Mouse (Mus musculus) heart, embryonic 13.5 days (tissue): ENCODE results near the gene Asb17. TPM values are rescaled to one million over a fixed set of nuclear protein-coding genes. Genes with fewer than 3 reads are reported as not detected.

Experiments used
- ATAC-seq: fragments of 200-750 bp; cut with Nextera tagmentation; 2 replicates; pipeline ENCODE4 v1.8.0; 2017; ENCODE audit warnings: moderate TSS enrichment; ENCODE audit not compliant: insufficient number of reproducible peaks, low FRiP score, low TSS enrichment; ENCODE audit errors: extremely low read depth
- H3K27ac ChIP-seq: fragments of 300-500 bp; sonication (generic); replicated peaks from 2 replicates; pipeline ENCODE4 v1.5.1; 2015; ENCODE audit warnings: moderate library complexity, mild to moderate bottlenecking, inconsistent platforms
- H3K27me3 ChIP-seq: fragments of 300-500 bp; sonication (generic); replicated peaks from 2 replicates; pipeline ENCODE4 v1.6.1; 2015; ENCODE audit warnings: mild to moderate bottlenecking, inconsistent platforms
- H3K36me3 ChIP-seq: fragments of 300-500 bp; sonication (generic); 2 replicates; pipeline ENCODE4 v1.6.1; 2015; ENCODE audit warnings: mild to moderate bottlenecking, inconsistent platforms
- H3K4me1 ChIP-seq: fragments of 300-500 bp; sonication (generic); 2 replicates; pipeline ENCODE4 v1.6.1; 2015; ENCODE audit warnings: inconsistent platforms
- H3K4me2 ChIP-seq: fragments of 300-500 bp; sonication (generic); 2 replicates; pipeline ENCODE4 v1.6.1; 2015; ENCODE audit warnings: inconsistent platforms, mild to moderate bottlenecking, moderate library complexity
- H3K4me3 ChIP-seq: fragments of 300-500 bp; sonication (generic); 2 replicates; pipeline ENCODE4 v1.5.1; 2015; ENCODE audit warnings: moderate library complexity, mild to moderate bottlenecking, inconsistent platforms
- H3K9ac ChIP-seq: fragments of 300-500 bp; sonication (generic); 2 replicates; pipeline ENCODE4 v1.6.1; 2015; ENCODE audit warnings: inconsistent platforms, mild to moderate bottlenecking, moderate library complexity
- H3K9me3 ChIP-seq: fragments of 300-500 bp; sonication (generic); 2 replicates; pipeline ENCODE4 v1.6.1; 2016; ENCODE audit warnings: inconsistent platforms
- WGBS: fragments of 180-500 bp; shearing (Covaris S2); methylation state at CpG from one replicate; pipeline ENCODE4 v1.1.7; 2015; ENCODE audit warnings: mixed read lengths; 5-methylcytosine and 5-hydroxymethylcytosine counted together
- polyA plus RNA-seq: library from polyadenylated mRNA; unstranded; fragments of >200 nt; fragmentation: Nextera tagmentation; extraction: Ambion mirVana; gene quantifications from 2 replicates; pipeline ENCODE4 v1.2.1, GENCODE M21; 2015

Gene Asb17
- 0.23 and 0.37 TPM in 2 replicates for polyA plus RNA-seq

DNA sequence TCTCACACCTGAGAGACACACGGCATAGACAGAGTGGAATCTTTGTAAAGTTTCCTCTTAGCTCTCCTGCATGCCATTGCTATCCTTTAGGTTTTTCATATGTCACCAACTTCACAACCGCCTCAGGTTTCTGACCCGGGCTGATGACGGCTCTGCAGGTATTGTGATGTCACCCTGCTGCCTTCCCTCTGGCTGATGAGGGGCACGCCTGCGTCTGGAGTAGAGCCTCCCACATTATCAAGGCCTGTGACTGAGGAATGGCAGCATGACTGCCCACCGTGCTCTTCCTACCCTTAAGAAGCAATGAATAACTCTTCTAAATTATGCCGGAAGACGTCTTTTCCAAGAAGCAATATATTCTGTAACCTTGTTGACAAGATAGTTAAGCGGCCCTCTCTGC is at the start of gene Asb17:
Gene Asb17 (plus strand): TSS at position 180 of the 400 bp plus-strand sequence.
- H3K4me2 ChIP-seq: no peak within 1 kb of the TSS
- peaks cover 21% of the 10 kb centered on the region for H3K4me1 ChIP-seq
- no peak for ATAC-seq
- H3K27ac ChIP-seq: no peak within 1 kb of the TSS
- H3K27me3 ChIP-seq: peaks cover 42% of the 10 kb centered on the region
- no peaks in the 10 kb centered on the region for H3K36me3 ChIP-seq
- 77% methylated on average over 10 of the region's 10 CpGs for WGBS
- no peak within 1 kb of the TSS for H3K4me3 ChIP-seq
- H3K9ac ChIP-seq: no peak within 1 kb of the TSS
- H3K9me3 ChIP-seq: no peaks in the 10 kb centered on the region

DNA sequence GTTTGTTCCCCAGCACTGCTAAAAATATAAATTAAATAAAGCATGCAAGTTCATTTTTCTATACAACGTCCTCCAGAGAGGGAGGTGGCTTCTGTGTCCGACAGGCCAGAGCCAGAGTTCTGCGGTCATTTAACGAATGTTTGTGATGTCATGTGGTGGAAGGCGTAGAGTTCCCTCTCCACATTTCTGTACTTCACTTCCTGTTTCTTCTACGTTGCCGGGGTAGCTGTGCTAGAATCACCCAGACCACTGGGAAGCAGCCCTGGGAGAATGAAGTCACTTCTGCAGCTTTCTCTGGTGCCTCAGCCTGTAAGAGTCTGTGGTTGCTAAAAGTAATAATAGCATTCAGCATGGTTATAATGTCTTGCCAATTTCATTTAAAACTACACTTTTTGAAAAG is 46.4 kb upstream of the Asb17 start:
- Histone ChIP-seq H3K4me3 (no peak overlapping the region), H3K36me3 (no peaks in the 10 kb centered on the region), H3K9ac (no peak overlapping the region), H3K27me3 (no peaks in the 10 kb centered on the region), H3K27ac (no peak overlapping the region), H3K9me3 (no peaks in the 10 kb centered on the region), H3K4me1 (peaks cover 8% of the 10 kb centered on the region), H3K4me2 (no peak overlapping the region)
- no peak for ATAC-seq
- WGBS: 49% methylated on average over 7 of the region's 7 CpGs

DNA sequence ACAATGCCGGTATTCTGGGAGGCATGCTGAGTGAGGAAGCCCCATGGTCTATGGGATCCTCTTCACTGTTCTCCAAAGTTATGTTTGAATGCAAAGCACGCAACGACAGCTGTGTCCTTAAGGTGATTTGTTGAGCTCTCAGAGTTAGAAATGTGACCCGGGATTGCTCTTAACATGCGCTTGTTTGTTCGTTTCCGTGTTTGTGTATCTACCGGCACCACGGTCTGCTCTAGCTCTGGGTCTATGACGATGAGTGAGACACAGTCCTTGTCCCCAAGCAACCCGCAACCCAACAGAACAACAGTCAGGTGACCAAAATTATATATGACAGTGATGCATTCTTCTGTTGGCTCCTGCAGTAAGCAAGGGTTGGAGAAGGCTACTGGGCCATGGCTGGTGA is 44.4 kb upstream of the Asb17 start:
- H3K9ac ChIP-seq: no peak overlapping the region
- no peak for ATAC-seq
- H3K4me3 ChIP-seq: no peak overlapping the region
- WGBS: 94% methylated on average over 11 of the region's 11 CpGs
- H3K27ac ChIP-seq: no peak overlapping the region
- H3K4me1 ChIP-seq: peaks cover 8% of the 10 kb centered on the region
- no peaks in the 10 kb centered on the region for H3K9me3 ChIP-seq
- H3K4me2 ChIP-seq: no peak overlapping the region
- H3K36me3 ChIP-seq: no peaks in the 10 kb centered on the region
- no peaks in the 10 kb centered on the region for H3K27me3 ChIP-seq

DNA sequence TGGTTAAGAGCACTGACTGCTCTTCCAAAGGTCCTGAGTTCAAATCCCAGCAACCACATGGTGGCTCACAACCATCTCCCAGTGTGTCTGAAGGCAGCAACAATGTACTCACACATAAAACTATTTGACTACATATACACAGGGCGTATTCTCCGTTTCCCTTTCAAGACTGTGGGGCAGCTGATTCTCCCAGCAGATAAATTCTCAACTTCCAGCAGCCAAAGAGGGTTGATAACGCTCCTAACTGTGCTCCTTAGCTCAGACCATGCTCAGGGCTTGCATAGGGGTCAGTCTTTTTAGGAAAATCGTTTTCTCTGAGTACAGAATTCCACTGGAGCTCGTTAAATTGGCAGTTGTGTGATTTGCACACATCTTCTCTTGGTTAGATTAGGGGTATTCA is 43.3 kb upstream of the Asb17 start:
- WGBS: 66% methylated on average over 5 of the region's 5 CpGs
- no peaks in the 10 kb centered on the region for H3K36me3 ChIP-seq
- H3K4me2 ChIP-seq: no peak overlapping the region
- no peak overlapping the region for H3K4me3 ChIP-seq
- no peak overlapping the region for H3K27ac ChIP-seq
- H3K27me3 ChIP-seq: no peaks in the 10 kb centered on the region
- ATAC-seq: no peak
- H3K9me3 ChIP-seq: no peaks in the 10 kb centered on the region
- no peak overlapping the region for H3K9ac ChIP-seq
- H3K4me1 ChIP-seq: peaks cover 10% of the 10 kb centered on the region

DNA sequence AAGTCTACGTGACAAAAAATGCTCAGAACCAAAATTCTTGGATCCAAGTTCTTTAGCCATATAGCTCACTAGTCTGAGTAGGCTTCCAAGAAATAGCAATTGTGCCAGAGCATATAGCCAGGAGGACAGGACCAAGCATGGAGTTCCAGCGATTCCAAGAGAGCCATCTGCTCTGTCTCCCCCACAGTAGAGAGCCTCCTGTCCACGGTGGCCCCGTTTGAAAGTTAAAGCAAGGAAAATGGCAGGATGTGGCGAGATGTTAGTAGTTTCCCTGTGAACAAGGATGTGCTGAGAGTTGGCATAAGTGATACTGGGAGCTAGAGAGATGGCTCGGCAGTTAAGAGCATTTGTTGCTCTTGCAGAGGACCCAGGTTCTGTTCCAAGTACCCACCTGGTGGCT is 42.5 kb upstream of the Asb17 start:
- H3K9me3 ChIP-seq: no peaks in the 10 kb centered on the region
- H3K4me2 ChIP-seq: no peak overlapping the region
- H3K4me3 ChIP-seq: no peak overlapping the region
- H3K9ac ChIP-seq: no peak overlapping the region
- no peak overlapping the region for H3K27ac ChIP-seq
- ATAC-seq: no peak
- no peaks in the 10 kb centered on the region for H3K27me3 ChIP-seq
- H3K4me1 ChIP-seq: peaks cover 18% of the 10 kb centered on the region
- 70% methylated on average over 6 of the region's 6 CpGs for WGBS
- H3K36me3 ChIP-seq: no peaks in the 10 kb centered on the region

DNA sequence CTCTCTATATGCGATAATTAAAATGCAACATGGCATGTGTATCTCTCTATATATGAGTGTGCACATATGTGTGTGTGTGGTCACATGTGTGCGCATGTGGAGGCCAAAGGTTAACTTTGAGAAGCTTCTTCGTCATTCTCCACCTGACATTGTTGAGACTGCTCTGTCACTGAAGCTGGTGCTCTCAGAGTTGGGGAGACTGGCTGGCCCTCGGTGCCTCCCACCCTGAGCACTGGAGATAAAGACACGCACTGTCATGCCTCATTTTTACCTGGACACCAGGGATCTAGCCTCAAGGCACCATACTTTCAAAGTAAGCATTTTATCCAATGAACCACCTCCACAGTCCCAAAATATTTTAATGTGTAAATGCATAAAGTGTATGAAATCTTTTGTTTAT is 41.4 kb upstream of the Asb17 start:
- Histone ChIP-seq H3K4me2 (no peak overlapping the region), H3K9ac (no peak overlapping the region), H3K9me3 (no peaks in the 10 kb centered on the region), H3K4me1 (peaks cover 17% of the 10 kb centered on the region), H3K36me3 (no peaks in the 10 kb centered on the region), H3K4me3 (no peak overlapping the region), H3K27ac (no peak overlapping the region), H3K27me3 (peaks cover 4% of the 10 kb centered on the region; the same call in 1 of the 2 replicates)
- peak; percentile 66; the same call in 1 of the 2 replicates for ATAC-seq
- 75% methylated on average over 5 of the region's 5 CpGs for WGBS

DNA sequence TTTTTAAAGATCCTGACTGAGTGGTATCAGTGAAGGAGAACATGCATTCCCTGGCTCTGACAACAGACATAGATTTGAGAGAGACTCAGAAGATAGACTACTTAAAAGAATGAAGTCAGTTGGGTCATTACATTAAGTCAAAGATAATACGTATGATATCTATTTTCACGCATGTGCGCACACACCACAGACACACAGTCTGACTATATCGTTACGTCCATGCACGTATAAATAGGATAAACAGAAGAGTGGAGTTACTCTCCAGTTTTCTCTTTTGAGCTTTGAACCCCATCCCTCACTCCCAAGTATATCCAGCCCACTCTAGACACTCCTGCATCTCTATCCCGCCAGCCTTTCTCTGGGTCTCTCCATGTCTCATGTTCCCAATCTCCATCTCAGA is 40.0 kb upstream of the Asb17 start:
- no peak overlapping the region for H3K9ac ChIP-seq
- ATAC-seq: no peak
- H3K27ac ChIP-seq: no peak overlapping the region
- peaks cover 21% of the 10 kb centered on the region for H3K4me1 ChIP-seq
- peaks cover 4% of the 10 kb centered on the region; the same call in 1 of the 2 replicates for H3K27me3 ChIP-seq
- no peak overlapping the region for H3K4me2 ChIP-seq
- H3K4me3 ChIP-seq: no peak overlapping the region
- no peaks in the 10 kb centered on the region for H3K9me3 ChIP-seq
- no peaks in the 10 kb centered on the region for H3K36me3 ChIP-seq
- WGBS: 89% methylated on average over 7 of the region's 7 CpGs

DNA sequence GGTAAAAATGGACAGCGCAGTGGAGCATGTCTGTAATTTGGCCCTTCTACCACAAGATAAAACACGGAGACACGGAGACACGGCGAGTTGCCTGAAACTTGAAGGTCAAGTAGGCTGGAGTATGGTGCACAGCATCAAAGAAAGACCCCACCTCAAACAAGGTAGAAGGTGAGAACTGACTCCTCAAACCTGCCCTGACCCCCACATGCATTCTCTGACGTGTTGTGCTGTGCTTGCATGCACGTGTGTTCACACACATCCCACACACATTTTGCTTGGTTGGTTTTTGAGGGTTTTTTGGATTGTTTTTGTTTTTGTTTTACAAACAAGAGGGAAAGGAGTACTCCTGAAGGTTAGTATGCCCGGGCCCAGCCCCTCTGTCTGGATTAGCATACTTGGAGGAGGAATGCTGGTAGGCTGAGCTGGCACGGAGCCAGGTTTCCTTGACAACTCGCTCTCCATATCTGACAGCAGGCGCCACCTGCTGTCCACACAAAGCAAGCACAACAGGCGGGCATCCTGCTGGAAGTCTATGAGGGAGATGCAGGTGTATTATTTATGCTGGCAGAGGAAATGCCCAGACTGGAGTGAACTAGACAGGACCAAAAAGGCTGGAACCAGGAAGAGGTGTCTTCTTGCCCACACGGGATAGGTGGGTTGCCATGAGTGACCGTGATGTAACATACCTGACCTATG is 37.8 kb upstream of the Asb17 start:
- Histone ChIP-seq H3K27me3 (peaks cover 4% of the 10 kb centered on the region; the same call in 1 of the 2 replicates), H3K4me3 (no peak overlapping the region), H3K27ac (no peak overlapping the region), H3K9ac (peak overlapping the region; percentile 50; the same call in 1 of the 2 replicates), H3K9me3 (no peaks in the 10 kb centered on the region), H3K4me1 (peaks cover 17% of the 10 kb centered on the region), H3K36me3 (no peaks in the 10 kb centered on the region), H3K4me2 (peak overlapping the region; percentile 49)
- ATAC-seq: peak; percentile 21; the same call in 1 of the 2 replicates
- WGBS: 30% methylated on average over 14 of the region's 14 CpGs

DNA sequence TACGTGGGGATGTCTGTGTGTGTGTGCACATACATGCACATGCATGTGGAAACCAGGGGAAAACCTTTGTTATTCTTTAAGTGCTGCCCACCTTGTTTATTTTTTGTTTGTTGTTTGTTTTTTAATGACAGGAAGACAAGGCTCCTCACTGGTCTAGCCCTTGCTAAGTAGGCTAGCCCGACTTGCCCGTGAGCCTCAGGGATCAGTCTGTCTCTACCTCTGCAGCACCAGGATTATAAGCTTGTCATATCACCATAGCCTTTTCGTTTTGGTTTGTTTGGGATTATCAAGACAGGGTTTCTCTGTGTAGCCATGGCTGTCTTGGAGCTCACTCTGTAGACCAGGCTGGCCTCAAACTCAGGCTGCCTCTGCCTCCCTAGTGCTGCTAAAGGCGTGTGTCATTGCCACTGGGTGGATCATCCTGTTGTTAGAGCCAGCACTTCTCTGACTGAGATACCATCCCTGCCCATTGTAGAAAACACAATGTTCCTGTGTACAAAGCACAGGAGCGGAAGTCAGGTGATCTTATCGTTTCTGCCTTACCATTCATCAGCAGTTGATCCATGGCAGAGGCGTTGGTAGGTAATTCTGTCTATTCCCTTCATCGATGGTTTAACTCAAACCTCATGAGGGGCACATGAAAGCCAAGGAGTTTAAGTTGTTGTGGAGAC is 37.1 kb upstream of the Asb17 start:
- 80% methylated on average over 9 of the region's 9 CpGs for WGBS
- Histone ChIP-seq H3K36me3 (no peaks in the 10 kb centered on the region), H3K4me2 (0 out of 2 replicates have a peak overlapping the region, but pooled peaks have one; percentile 49), H3K4me3 (no peak overlapping the region), H3K4me1 (peaks cover 17% of the 10 kb centered on the region), H3K9me3 (no peaks in the 10 kb centered on the region), H3K27ac (no peak overlapping the region), H3K27me3 (peaks cover 4% of the 10 kb centered on the region; the same call in 1 of the 2 replicates), H3K9ac (no peak overlapping the region)
- ATAC-seq: no peak

DNA sequence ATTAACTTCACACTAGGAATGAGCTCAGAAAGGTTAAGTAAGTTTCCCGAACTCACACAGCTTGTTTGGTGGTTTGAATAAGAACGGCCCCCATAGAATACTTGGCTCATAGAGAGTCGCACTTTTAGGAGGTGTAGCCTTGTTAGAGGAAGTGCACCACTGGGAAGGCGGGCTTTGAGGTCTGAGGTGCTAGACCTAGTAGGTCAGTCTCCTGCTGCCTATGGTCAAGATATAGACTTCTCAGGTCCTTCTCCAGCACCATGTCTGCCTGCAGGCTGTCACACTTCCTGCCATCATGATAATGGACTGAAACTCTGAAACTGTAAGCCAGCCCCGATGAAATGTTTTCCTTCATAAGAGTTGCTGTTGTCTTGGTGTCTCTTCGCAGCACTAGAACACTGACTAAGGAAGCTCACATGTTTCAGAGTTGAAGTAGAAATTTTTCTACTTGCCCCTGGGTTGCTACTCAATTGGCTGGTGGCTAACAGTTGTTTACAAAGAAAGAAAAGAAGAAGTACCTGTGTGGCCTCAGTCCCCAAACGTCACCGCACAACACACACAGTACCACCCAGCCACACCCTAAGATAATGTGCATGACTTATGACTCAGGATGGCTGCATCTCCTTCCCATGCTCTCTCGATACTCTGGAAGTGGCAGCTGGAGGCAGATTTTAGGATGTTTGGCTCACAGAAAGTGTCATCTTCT is 36.4 kb upstream of the Asb17 start:
- Histone ChIP-seq H3K4me1 (peaks cover 17% of the 10 kb centered on the region), H3K9me3 (no peaks in the 10 kb centered on the region), H3K4me2 (no peak overlapping the region), H3K9ac (no peak overlapping the region), H3K27ac (0 out of 2 replicates have a peak overlapping the region, but pooled peaks have one; percentile 20), H3K27me3 (peaks cover 4% of the 10 kb centered on the region; the same call in 1 of the 2 replicates), H3K4me3 (no peak overlapping the region), H3K36me3 (no peaks in the 10 kb centered on the region)
- 75% methylated on average over 9 of the region's 9 CpGs for WGBS
- no peak; the same call in 1 of the 2 replicates for ATAC-seq

DNA sequence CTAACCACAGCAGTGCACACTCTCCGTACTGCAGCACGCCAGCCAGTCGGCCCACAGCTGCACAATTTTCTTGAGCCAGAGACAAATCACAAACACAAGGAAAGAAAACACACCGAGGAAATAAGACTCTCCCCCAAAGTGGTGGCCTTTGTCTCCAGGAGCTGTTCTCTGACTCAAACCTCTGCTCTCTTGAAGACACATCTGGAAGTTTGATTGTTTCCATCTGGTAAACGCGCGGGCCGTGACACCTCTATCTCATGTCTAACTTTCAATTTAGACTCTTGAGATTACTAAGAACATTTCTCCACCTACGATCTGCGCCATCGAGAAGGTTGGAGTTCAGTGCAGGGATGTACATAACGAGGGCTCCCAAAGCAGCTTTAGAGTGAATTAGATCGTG is 35.6 kb upstream of the Asb17 start:
- H3K36me3 ChIP-seq: no peaks in the 10 kb centered on the region
- H3K4me1 ChIP-seq: peaks cover 17% of the 10 kb centered on the region
- peaks cover 6% of the 10 kb centered on the region; the same call in 1 of the 2 replicates for H3K27me3 ChIP-seq
- H3K4me3 ChIP-seq: no peak overlapping the region
- no peaks in the 10 kb centered on the region for H3K9me3 ChIP-seq
- no peak overlapping the region for H3K9ac ChIP-seq
- H3K27ac ChIP-seq: no peak overlapping the region
- no peak overlapping the region for H3K4me2 ChIP-seq
- WGBS: 74% methylated on average over 13 of the region's 13 CpGs
- no peak for ATAC-seq
